Mouse (Mus musculus) lung, postnatal 14 days (tissue): ENCODE data around the gene Ralgapa1.
"Not testable (repeated sequence)": the region's sequence is repeated elsewhere in the genome, so short reads cannot be mapped to it uniquely, and the experiment has no call there.

Source experiments
- DNase-seq: peaks from one replicate; pipeline ENCODE4 v3.0.0; 2021

Ralgapa1 gene

GRCm38 (mm10) chr12:55598537-55598886 is 222.5 kb downstream of the Ralgapa1 start:
- no peak for DNase-seq

GRCm38 (mm10) chr12:55586936-55587335 is 234.0 kb downstream of the Ralgapa1 start:
- not testable (repeated sequence) for DNase-seq

GRCm38 (mm10) chr12:55573794-55574193 is 247.2 kb downstream of the Ralgapa1 start:
- peak; percentile 11 for DNase-seq

GRCm38 (mm10) chr12:55573089-55573488 is 247.9 kb downstream of the Ralgapa1 start:
- no peak for DNase-seq

- DNase-seq, result no peak
Measured at GRCm38 (mm10) chr12:55571661-55572060, 249.3 kb downstream of the Ralgapa1 start.

- DNase-seq, result no peak
Measured at GRCm38 (mm10) chr12:55571181-55571580, 249.8 kb downstream of the Ralgapa1 start.

GRCm38 (mm10) chr12:55570646-55571045 is 250.3 kb downstream of the Ralgapa1 start:
- no peak for DNase-seq

GRCm38 (mm10) chr12:55569676-55570075 is 251.3 kb downstream of the Ralgapa1 start:
- no peak for DNase-seq

GRCm38 (mm10) chr12:55568466-55568865 is 252.5 kb downstream of the Ralgapa1 start:
- DNase-seq, result no peak

GRCm38 (mm10) chr12:55566837-55567236 is 254.1 kb downstream of the Ralgapa1 start:
- DNase-seq, result no peak

- DNase-seq, result no peak
Measured at GRCm38 (mm10) chr12:55565867-55566266, 255.1 kb downstream of the Ralgapa1 start.

GRCm38 (mm10) chr12:55565206-55565605 is 255.8 kb downstream of the Ralgapa1 start, which contains the start of gene Aldoart2:
Gene Aldoart2, plus strand, starts transcription at chr12:55565239.
- no peak for DNase-seq

- DNase-seq, result no peak
Measured at GRCm38 (mm10) chr12:55564187-55564963, 256.6 kb downstream of the Ralgapa1 start.

- no peak for DNase-seq
Measured at GRCm38 (mm10) chr12:55563742-55564141, 257.2 kb downstream of the Ralgapa1 start.

- peak; percentile 8 for DNase-seq
Measured at GRCm38 (mm10) chr12:55560025-55560690, 260.8 kb downstream of the Ralgapa1 start.

GRCm38 (mm10) chr12:55559184-55559855 is 261.6 kb downstream of the Ralgapa1 start:
- DNase-seq, result no peak

GRCm38 (mm10) chr12:55557866-55558265 is 263.1 kb downstream of the Ralgapa1 start:
- no peak for DNase-seq

GRCm38 (mm10) chr12:55554901-55555300 is 266.1 kb downstream of the Ralgapa1 start:
- DNase-seq, result not testable (repeated sequence)
